Mouse (Mus musculus): ENCODE measurements around the gene Tsacc. TPM values are rescaled to one million over a fixed set of nuclear protein-coding genes. Genes with fewer than 3 reads are reported as not detected.

Tsacc gene
- total and polyA plus RNA-seq, 3 experiments = 6.7 to 11.3 (median 9.3) TPM

DNA sequence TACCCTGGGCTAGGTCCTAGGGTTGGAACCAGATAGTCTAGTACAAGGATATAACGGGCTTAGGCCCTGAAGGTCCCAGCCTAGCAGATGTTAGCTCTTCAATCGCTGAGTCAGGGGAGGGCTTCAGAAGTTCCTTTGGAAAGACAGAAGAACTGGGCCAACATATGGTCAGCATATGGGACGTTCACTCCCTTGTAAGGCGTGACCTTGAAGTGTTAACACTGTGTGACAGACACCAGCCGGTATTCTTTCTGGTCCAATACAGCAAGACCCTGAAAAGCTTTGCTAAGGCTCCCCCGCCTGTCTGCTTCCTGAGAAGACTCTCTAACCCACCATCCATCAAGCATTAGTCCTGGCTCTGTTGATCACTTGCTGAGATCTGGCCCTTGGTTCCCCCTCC is 40.8 kb downstream of the Tsacc start:
- dilution Hi-C loops (cut with MboI; ENCODE audit: extremely low pct_ligation_motif_present, extremely low pct_unique_long_range_greater_than_20kb, low sequenced_read_pairs) (no loop called here), in situ Hi-C loops (cut with MboI; ENCODE audit: low pct_ligation_motif_present, low pct_unique_long_range_greater_than_20kb, low sequenced_read_pairs) (no loop called here)
- H3K27ac ChIP-seq (ENCODE audit: insufficient read depth, low read depth) = no peak overlapping the region
- H3K4me1 ChIP-seq (ENCODE audit: control insufficient read depth in 1 of 2, insufficient read depth in 2 of 2) = peaks cover 0 to 29% of the 10 kb centered on the region in 2 experiments; a peak in 2 of 4 replicates
- TF ChIP-seq POLR2A (IDR thresholded peaks at IDR 0.05; ENCODE audit: low read depth, low read length) (no peak), NELFE (IDR thresholded peaks at IDR 0.05; ENCODE audit: low read depth, low read length) (no peak), MAX (IDR thresholded peaks at IDR 0.05; ENCODE audit: low read length) (no peak), BHLHE40 (IDR thresholded peaks at IDR 0.05; ENCODE audit: low read depth, low read length) (no peak), NRF1 (IDR thresholded peaks at IDR 0.05; ENCODE audit: low read depth, low read length) (no peak), HCFC1 (IDR thresholded peaks at IDR 0.05; ENCODE audit: low read depth, low read length) (no peak), ZMIZ1 (IDR thresholded peaks at IDR 0.05; ENCODE audit: low read depth, low read length) (no peak), CHD1 (IDR thresholded peaks at IDR 0.05; ENCODE audit: low read depth, low read length) (no peak)
- no peaks in the 10 kb centered on the region for H3K9me3 ChIP-seq (replicated peaks; ENCODE audit: low read length)
- H3K27me3 ChIP-seq (replicated peaks) = peaks cover 54% of the 10 kb centered on the region
- H3K4me3 ChIP-seq (replicated peaks in 1 of 3; ENCODE audit: low read depth in 2 of 3, low read length in 2 of 3, poor library complexity in 1 of 3) = no peak overlapping the region
- H3K9ac ChIP-seq (ENCODE audit: insufficient read depth, low read depth) = no peak overlapping the region
- H3K4me2 ChIP-seq (ENCODE audit: insufficient read depth, low read depth, poor library complexity, severe bottlenecking) = no peak overlapping the region
- DNase-seq (ENCODE audit: extremely low read depth) = no peak
- no peaks in the 10 kb centered on the region for H3K79me2 ChIP-seq (replicated peaks; ENCODE audit: control insufficient read depth, extremely low read depth, insufficient read depth, poor library complexity, severe bottlenecking)
- H3K36me3 ChIP-seq (replicated peaks in 1 of 2; ENCODE audit: control insufficient read depth in 1 of 2, insufficient read depth in 1 of 2, low read length in 1 of 2) = no peaks in the 10 kb centered on the region

DNA sequence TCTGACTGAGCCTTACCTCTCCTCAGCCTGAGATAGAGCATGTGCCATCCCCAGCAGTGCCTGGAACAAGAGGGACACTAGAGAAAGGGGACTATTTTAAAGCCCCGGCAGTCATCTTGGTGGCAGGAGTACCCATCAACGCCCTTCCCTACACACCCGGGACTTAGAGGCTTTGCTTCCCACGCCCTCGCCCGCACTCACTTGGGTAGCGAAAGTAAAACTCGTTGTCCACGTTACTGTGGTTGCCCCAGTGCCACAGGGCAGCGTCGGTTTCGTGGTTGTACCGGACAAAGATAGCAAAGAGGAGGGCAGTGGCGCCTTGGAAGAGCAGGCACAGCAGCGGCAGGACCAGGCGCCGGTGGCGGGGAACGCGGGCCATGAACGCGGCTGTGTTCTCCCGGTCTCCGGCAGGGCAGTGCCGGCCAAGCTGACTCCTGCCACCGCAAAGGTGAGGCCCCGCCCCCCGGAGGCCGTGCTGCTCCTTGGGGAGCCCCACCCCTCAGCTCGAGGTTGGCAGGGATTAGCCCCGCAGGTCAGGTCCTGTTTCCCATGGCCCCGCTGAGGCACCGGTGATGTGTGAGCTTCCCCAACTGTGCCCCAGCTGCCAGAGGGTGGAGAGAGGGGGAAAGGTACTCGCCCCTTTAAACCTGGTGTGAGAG is 42.4 kb downstream of the Tsacc start, which contains the start of gene Rhbg:
Gene Rhbg, minus strand, starts transcription at position 442 of the 659 bp plus-strand sequence.
- DNase-seq (ENCODE audit: extremely low read depth) = no peak
- H3K27me3 ChIP-seq (replicated peaks) = peaks cover 56% of the 10 kb centered on the region
- H3K79me2 ChIP-seq (replicated peaks; ENCODE audit: control insufficient read depth, extremely low read depth, insufficient read depth, poor library complexity, severe bottlenecking) = no peaks in the 10 kb centered on the region
- H3K27ac ChIP-seq (ENCODE audit: insufficient read depth, low read depth) = no peak within 1 kb of the TSS
- no peak within 1 kb of the TSS for H3K9ac ChIP-seq (ENCODE audit: insufficient read depth, low read depth)
- peaks cover 0 to 29% of the 10 kb centered on the region in 2 experiments; a peak in 2 of 4 replicates for H3K4me1 ChIP-seq (ENCODE audit: control insufficient read depth in 1 of 2, insufficient read depth in 2 of 2)
- H3K9me3 ChIP-seq (replicated peaks; ENCODE audit: low read length) = no peaks in the 10 kb centered on the region
- no peaks in the 10 kb centered on the region for H3K36me3 ChIP-seq (replicated peaks in 1 of 2; ENCODE audit: control insufficient read depth in 1 of 2, insufficient read depth in 1 of 2, low read length in 1 of 2)
- H3K4me3 ChIP-seq (replicated peaks in 1 of 3; ENCODE audit: low read depth in 2 of 3, low read length in 2 of 3, poor library complexity in 1 of 3) = peak within 1 kb of the TSS in 1 of 3 experiments; percentile 40
- in situ Hi-C loops (cut with MboI; ENCODE audit: low pct_ligation_motif_present, low pct_unique_long_range_greater_than_20kb, low sequenced_read_pairs) = no loop called here
- dilution Hi-C loops (cut with MboI; ENCODE audit: extremely low pct_ligation_motif_present, extremely low pct_unique_long_range_greater_than_20kb, low sequenced_read_pairs) = no loop called here
- TF ChIP-seq CTCF (conservative IDR thresholded peaks at IDR 0.05 in 1 of 2, IDR thresholded peaks at IDR 0.05 in 1 of 2; ENCODE audit: low read depth in 2 of 2, low read length in 2 of 2) (no peak), BHLHE40 (IDR thresholded peaks at IDR 0.05; ENCODE audit: low read depth, low read length) (no peak), JUND (conservative IDR thresholded peaks at IDR 0.05; ENCODE audit: low read depth, low read length) (no peak), TCF12 (IDR thresholded peaks at IDR 0.05; ENCODE audit: low read depth, low read length) (no peak), MAZ (IDR thresholded peaks at IDR 0.05; ENCODE audit: low read depth, low read length) (no peak), ZNF384 (IDR thresholded peaks at IDR 0.05; ENCODE audit: low read depth, low read length) (no peak), ETS1 (conservative IDR thresholded peaks at IDR 0.05; ENCODE audit: low read depth, low read length) (no peak), KAT2A (IDR thresholded peaks at IDR 0.05; ENCODE audit: insufficient replicate concordance, low read length) (no peak), GABPA (IDR thresholded peaks at IDR 0.05; ENCODE audit: insufficient replicate concordance, low read depth, low read length) (no peak), MAFK (IDR thresholded peaks at IDR 0.05; ENCODE audit: insufficient replicate concordance, low read length) (no peak), SMC3 (IDR thresholded peaks at IDR 0.05; ENCODE audit: low read depth, low read length) (no peak), ZC3H11A (IDR thresholded peaks at IDR 0.05; ENCODE audit: low read depth, low read length) (no peak), PAX5 (IDR thresholded peaks at IDR 0.05; ENCODE audit: low read length) (no peak), IRF4 (IDR thresholded peaks at IDR 0.05; ENCODE audit: low read depth, low read length) (no peak), POLR2AphosphoS2 (IDR thresholded peaks at IDR 0.05; ENCODE audit: low read depth, low read length) (no peak)
- peak within 1 kb of the TSS; percentile 23 for H3K4me2 ChIP-seq (ENCODE audit: insufficient read depth, low read depth, poor library complexity, severe bottlenecking)
